In genomic region chr3:17619489-17619888, GRCm38 (mm10) we compare ENCODE assay signal across 15 mouse cellular contexts.
DNase-seq lines count a peak whose midpoint lies in the region; ATAC-seq and TF ChIP-seq lines count a peak whose summit lies in the region.
"Had no signal": no experiment of that assay in that cellular context is flagged by ENCODE, and none has a peak within 500 bp of the region (broad histone marks: within the 10 kb centered on the region; RNA-seq: fewer than 3 reads in every experiment).

No protein-coding gene starts in this region.

- DNase-seq in forebrain, embryonic 11.5 days (ENCODE audit: low spot score), result no peak
- DNase-seq in forebrain, embryonic 10.5 days (ENCODE audit: extremely low spot score, low spot score), result no peak
- DNase-seq in hindbrain, embryonic 14.5 days (ENCODE audit: low spot score), result peak; percentile 50
- DNase-seq in adrenal gland, adult (ENCODE audit: inconsistent age in 2 of 2, low spot score in 1 of 2), result no peak
- DNase-seq: adrenal gland, postnatal 10 days; cerebellum, postnatal 36 days; kidney, postnatal 14 days; liver, embryonic 13.5 days; lung, postnatal 14 days; thymus, adult 2 months had no signal

- no peak overlapping the region for H3K4me2 ChIP-seq in forebrain, embryonic 11.5 days (ENCODE audit: low read depth, low read length, severe bottlenecking)
- peak overlapping the region; percentile 47 for H3K4me2 ChIP-seq in hindbrain, embryonic 14.5 days (replicated peaks)
- no peak overlapping the region; the same call in 1 of the 2 replicates for H3K4me2 ChIP-seq in neural tube, embryonic 12.5 days (replicated peaks)
- H3K4me2 ChIP-seq: liver, embryonic 13.5 days had no signal

- no peak overlapping the region for H3K9ac ChIP-seq in forebrain, embryonic 11.5 days (ENCODE audit: low read length)
- H3K9ac ChIP-seq in hindbrain, embryonic 14.5 days, result peak overlapping the region; percentile 33
- H3K9ac ChIP-seq in neural tube, embryonic 12.5 days, result no peak overlapping the region
- H3K9ac ChIP-seq: liver, embryonic 13.5 days had no signal

- H3K9me3 ChIP-seq in forebrain, embryonic 11.5 days (ENCODE audit: control insufficient read depth, low read length), result no peaks in the 10 kb centered on the region
- no peaks in the 10 kb centered on the region for H3K9me3 ChIP-seq in forebrain, embryonic 10.5 days
- no peaks in the 10 kb centered on the region for H3K9me3 ChIP-seq in hindbrain, embryonic 14.5 days (ENCODE audit: control insufficient read depth, low read length)
- H3K9me3 ChIP-seq in neural tube, embryonic 12.5 days, result no peaks in the 10 kb centered on the region
- H3K9me3 ChIP-seq: liver, embryonic 13.5 days had no signal

- no peaks in the 10 kb centered on the region for H3K36me3 ChIP-seq in forebrain, embryonic 11.5 days (ENCODE audit: control insufficient read depth, insufficient read depth, low read length)
- no peaks in the 10 kb centered on the region for H3K36me3 ChIP-seq in forebrain, embryonic 10.5 days (replicated peaks)
- no peaks in the 10 kb centered on the region for H3K36me3 ChIP-seq in hindbrain, embryonic 14.5 days (replicated peaks; ENCODE audit: control insufficient read depth, insufficient read depth)
- no peaks in the 10 kb centered on the region for H3K36me3 ChIP-seq in neural tube, embryonic 12.5 days
- H3K36me3 ChIP-seq: liver, embryonic 13.5 days had no signal

- ATAC-seq in forebrain, embryonic 11.5 days (replicated peaks; ENCODE audit: low FRiP score), result peak; percentile 36; the same call in 1 of the 2 replicates
- peak; percentile 56 for ATAC-seq in hindbrain, embryonic 14.5 days (ENCODE audit: low FRiP score)
- ATAC-seq in neural tube, embryonic 12.5 days (ENCODE audit: low FRiP score, low read depth), result peak; percentile 55
- no peak for ATAC-seq in erythroid progenitor cell, adult 5-6 weeks (replicated peaks; ENCODE audit: low FRiP score, poor library complexity, severe bottlenecking)
- no peak for ATAC-seq in granulocyte monocyte progenitor cell, adult 5-6 weeks (replicated peaks; ENCODE audit: poor library complexity, severe bottlenecking)
- ATAC-seq: intestine, embryonic 16.5 days had no signal

- H3K4me1 ChIP-seq in forebrain, embryonic 11.5 days (replicated peaks; ENCODE audit: control insufficient read depth, insufficient read depth, low read length), result no peaks in the 10 kb centered on the region; the same call in 1 of the 2 replicates
- peaks cover 18% of the 10 kb centered on the region for H3K4me1 ChIP-seq in forebrain, embryonic 10.5 days
- H3K4me1 ChIP-seq in cortical plate, adult 2 months (ENCODE audit: control insufficient read depth, insufficient read depth, low read length), result peaks cover 2% of the 10 kb centered on the region; the same call in 1 of the 2 replicates
- peaks cover 14% of the 10 kb centered on the region; the same call in 1 of the 2 replicates for H3K4me1 ChIP-seq in hindbrain, embryonic 14.5 days (replicated peaks; ENCODE audit: control insufficient read depth, insufficient read depth, low read length)
- H3K4me1 ChIP-seq in neural tube, embryonic 12.5 days, result no peaks in the 10 kb centered on the region
- H3K4me1 ChIP-seq: liver, embryonic 13.5 days had no signal

- TF ChIP-seq POLR2A in cortical plate, adult 2 months (IDR thresholded peaks at IDR 0.05; ENCODE audit: extremely low read depth, insufficient read depth, low read length), result no peak

- no peak overlapping the region for H3K27ac ChIP-seq in forebrain, embryonic 11.5 days (ENCODE audit: low read depth, low read length)
- no peak overlapping the region for H3K27ac ChIP-seq in forebrain, embryonic 10.5 days
- H3K27ac ChIP-seq in cortical plate, adult 2 months (ENCODE audit: insufficient read depth, low read length), result peak overlapping the region; percentile 95
- peak overlapping the region; percentile 94 for H3K27ac ChIP-seq in hindbrain, embryonic 14.5 days
- no peak overlapping the region; the same call in 1 of the 2 replicates for H3K27ac ChIP-seq in neural tube, embryonic 12.5 days
- H3K27ac ChIP-seq: liver, embryonic 13.5 days had no signal

- no peaks in the 10 kb centered on the region for H3K27me3 ChIP-seq in forebrain, embryonic 11.5 days (ENCODE audit: control insufficient read depth, insufficient read depth, low read length)
- 0 out of 2 replicates have a peak, but pooled peaks cover 5% of the 10 kb centered on the region for H3K27me3 ChIP-seq in forebrain, embryonic 10.5 days (ENCODE audit: poor library complexity, severe bottlenecking)
- H3K27me3 ChIP-seq in hindbrain, embryonic 14.5 days (ENCODE audit: control insufficient read depth, insufficient read depth, low read length), result peaks cover 3% of the 10 kb centered on the region; the same call in 1 of the 2 replicates
- no peaks in the 10 kb centered on the region for H3K27me3 ChIP-seq in neural tube, embryonic 12.5 days (replicated peaks)
- H3K27me3 ChIP-seq: liver, embryonic 13.5 days had no signal

- TF ChIP-seq CTCF in cortical plate, adult 2 months (IDR thresholded peaks at IDR 0.05; ENCODE audit: extremely low read depth, insufficient read depth, low read length), result no peak

- H3K4me3 ChIP-seq in forebrain, embryonic 11.5 days (ENCODE audit: low read depth, low read length), result no peak overlapping the region
- no peak overlapping the region for H3K4me3 ChIP-seq in forebrain, embryonic 10.5 days
- no peak overlapping the region for H3K4me3 ChIP-seq in cortical plate, adult 2 months (ENCODE audit: insufficient read depth, low read length)
- H3K4me3 ChIP-seq in hindbrain, embryonic 14.5 days (replicated peaks; ENCODE audit: low read length), result no peak overlapping the region
- H3K4me3 ChIP-seq in neural tube, embryonic 12.5 days, result no peak overlapping the region
- H3K4me3 ChIP-seq: liver, embryonic 13.5 days had no signal

- WGBS in forebrain, embryonic 11.5 days, result 37% methylated on average over 2 of the region's 2 CpGs
- WGBS in forebrain, embryonic 10.5 days, result 21% methylated on average over 2 of the region's 2 CpGs
- WGBS in hindbrain, embryonic 14.5 days, result 8% methylated on average over 2 of the region's 2 CpGs
- 24% methylated on average over 2 of the region's 2 CpGs for WGBS in neural tube, embryonic 12.5 days

Comparison
In these comparisons a context has a peak if more than half of its experiments do, and no peak if none do; other contexts are left out.
1. ATAC-seq: peak in forebrain, embryonic 11.5 days (single experiment), hindbrain, embryonic 14.5 days (single experiment) and neural tube, embryonic 12.5 days (single experiment); none in erythroid progenitor cell, adult 5-6 weeks (single experiment) and granulocyte monocyte progenitor cell, adult 5-6 weeks (single experiment).
2. H3K27ac ChIP-seq: peak in cortical plate, adult 2 months (single experiment) and hindbrain, embryonic 14.5 days (single experiment); none in forebrain, embryonic 11.5 days (single experiment), forebrain, embryonic 10.5 days (single experiment) and neural tube, embryonic 12.5 days (single experiment).